In the genomic region with DNA sequence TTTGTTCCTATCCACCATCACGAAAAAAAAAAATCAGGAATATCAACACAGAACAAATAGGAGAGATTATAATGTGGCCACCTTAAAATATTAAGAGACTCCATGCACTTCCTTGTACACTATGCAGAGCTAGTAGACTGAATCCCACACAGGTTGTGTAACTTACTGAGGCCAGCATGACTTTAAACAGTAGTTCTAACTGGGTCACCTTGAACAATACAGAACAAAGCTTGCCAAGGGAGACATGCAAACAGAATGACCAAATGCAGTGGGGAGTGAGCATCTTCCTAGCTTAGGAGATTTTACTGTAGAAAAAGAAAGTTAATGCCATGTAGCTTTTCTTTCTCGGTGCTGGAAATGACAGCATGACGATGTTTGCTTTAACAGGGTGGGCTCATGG, we compare ENCODE assay signal across 11 mouse cellular contexts. TPM values are rescaled to one million over a fixed set of nuclear protein-coding genes. Genes with fewer than 3 reads are reported as not detected.
DNase-seq lines count a peak whose midpoint lies in the region; ATAC-seq and TF ChIP-seq lines count a peak whose summit lies in the region.
"Had no signal": no experiment of that assay in that cellular context is flagged by ENCODE, and none has a peak within 500 bp of the region (broad histone marks: within the 10 kb centered on the region; RNA-seq: fewer than 3 reads in every experiment).

No protein-coding gene starts in this region.

- H3K9me3 ChIP-seq in heart, embryonic 16.5 days (replicated peaks; ENCODE audit: control insufficient read depth, low read length): no peaks in the 10 kb centered on the region
- H3K9me3 ChIP-seq in liver, embryonic 11.5 days (ENCODE audit: control insufficient read depth, low read length): no peaks in the 10 kb centered on the region
- no peaks in the 10 kb centered on the region for H3K9me3 ChIP-seq in hindbrain, embryonic 14.5 days (ENCODE audit: control insufficient read depth, low read length)
- no peaks in the 10 kb centered on the region for H3K9me3 ChIP-seq in neural tube, embryonic 14.5 days (ENCODE audit: control insufficient read depth, low read length)
- H3K9me3 ChIP-seq: embryonic facial prominence, embryonic 12.5 days had no signal

- no peak overlapping the region for H3K9ac ChIP-seq in heart, embryonic 16.5 days (ENCODE audit: low read length)
- H3K9ac ChIP-seq in liver, adult 2 months (ENCODE audit: low read depth, low read length): no peak overlapping the region
- no peak overlapping the region for H3K9ac ChIP-seq in liver, embryonic 11.5 days (ENCODE audit: low read depth, low read length)
- no peak overlapping the region for H3K9ac ChIP-seq in hindbrain, embryonic 14.5 days
- no peak overlapping the region for H3K9ac ChIP-seq in neural tube, embryonic 14.5 days (replicated peaks; ENCODE audit: low read depth, low read length)
- H3K9ac ChIP-seq: embryonic facial prominence, embryonic 12.5 days had no signal

- no peaks in the 10 kb centered on the region for H3K36me3 ChIP-seq in heart, embryonic 16.5 days (ENCODE audit: control insufficient read depth, insufficient read depth)
- H3K36me3 ChIP-seq in liver, adult 2 months (ENCODE audit: control insufficient read depth, insufficient read depth, low read length): no peaks in the 10 kb centered on the region
- H3K36me3 ChIP-seq in liver, embryonic 11.5 days (ENCODE audit: control insufficient read depth, insufficient read depth, low read length): no peaks in the 10 kb centered on the region
- no peaks in the 10 kb centered on the region for H3K36me3 ChIP-seq in hindbrain, embryonic 14.5 days (replicated peaks; ENCODE audit: control insufficient read depth, insufficient read depth)
- H3K36me3 ChIP-seq in neural tube, embryonic 14.5 days (ENCODE audit: control insufficient read depth, insufficient read depth, low read length): no peaks in the 10 kb centered on the region
- H3K36me3 ChIP-seq: embryonic facial prominence, embryonic 12.5 days had no signal

- no peak for TF ChIP-seq POLR2A in liver, adult 2 months (IDR thresholded peaks at IDR 0.05; ENCODE audit: extremely low read depth, insufficient read depth, low read length)

- no peak overlapping the region for H3K4me3 ChIP-seq in heart, embryonic 16.5 days (ENCODE audit: low read length)
- H3K4me3 ChIP-seq in liver, adult 2 months (ENCODE audit: insufficient read depth, low read depth, low read length): no peak overlapping the region
- H3K4me3 ChIP-seq in liver, embryonic 11.5 days (ENCODE audit: low read depth, low read length): no peak overlapping the region
- H3K4me3 ChIP-seq in hindbrain, embryonic 14.5 days (replicated peaks; ENCODE audit: low read length): no peak overlapping the region
- H3K4me3 ChIP-seq in neural tube, embryonic 14.5 days (ENCODE audit: low read depth, low read length): no peak overlapping the region
- H3K4me3 ChIP-seq: embryonic facial prominence, embryonic 12.5 days had no signal

- no peak for DNase-seq in heart, adult 11 months
- peak; percentile 50 for DNase-seq in liver, adult 2 months (ENCODE audit: extremely low read depth, low read depth, low spot score)
- DNase-seq in liver, embryonic 11.5 days (ENCODE audit: low spot score): no peak
- DNase-seq in hindbrain, embryonic 14.5 days (ENCODE audit: low spot score): no peak
- DNase-seq in cerebellum, postnatal 25 days: no peak
- no peak for DNase-seq in gastrocnemius, postnatal 36 days
- DNase-seq: cerebellum, adult 9-10 months; right cerebral cortex, postnatal 14 days had no signal

- intact Hi-C loops in gastrocnemius, postnatal 36 days (cut with DNase I): loop anchor here (5.0 kb wide), 1 partner anchor 102 kb away; no protein-coding TSS in a partner anchor

- 71% methylated on average over 3 of the region's 3 CpGs for WGBS in heart, embryonic 16.5 days
- 61% methylated on average over 3 of the region's 3 CpGs for WGBS in liver, adult 2 months
- WGBS in liver, embryonic 11.5 days: 74% methylated on average over 3 of the region's 3 CpGs
- 71% methylated on average over 3 of the region's 3 CpGs for WGBS in hindbrain, embryonic 14.5 days
- 86% methylated on average over 3 of the region's 3 CpGs for whole genome bisulfite sequencing in neural tube, embryonic 14.5 days

- peaks cover 20% of the 10 kb centered on the region for H3K4me1 ChIP-seq in heart, embryonic 16.5 days (ENCODE audit: control insufficient read depth, insufficient read depth, low read length)
- peaks cover 2% of the 10 kb centered on the region; the same call in 1 of the 2 replicates for H3K4me1 ChIP-seq in liver, adult 2 months (ENCODE audit: control insufficient read depth, insufficient read depth, low read length)
- H3K4me1 ChIP-seq in liver, embryonic 11.5 days (replicated peaks; ENCODE audit: control insufficient read depth, insufficient read depth, low read length): peaks cover 26% of the 10 kb centered on the region
- peaks cover 37% of the 10 kb centered on the region for H3K4me1 ChIP-seq in hindbrain, embryonic 14.5 days (replicated peaks; ENCODE audit: control insufficient read depth, insufficient read depth, low read length)
- H3K4me1 ChIP-seq in neural tube, embryonic 14.5 days (ENCODE audit: control insufficient read depth, insufficient read depth, low read length): peaks cover 24% of the 10 kb centered on the region

- TF ChIP-seq CTCF in liver, adult 2 months (IDR thresholded peaks at IDR 0.05; ENCODE audit: low read depth, low read length): no peak

- H3K79me2 ChIP-seq in liver, adult 2 months (ENCODE audit: control insufficient read depth, insufficient read depth, low read length): peaks cover 18% of the 10 kb centered on the region; the same call in 1 of the 2 replicates

- H3K4me2 ChIP-seq in heart, embryonic 16.5 days (ENCODE audit: low read depth, low read length): no peak overlapping the region
- H3K4me2 ChIP-seq in liver, embryonic 11.5 days: no peak overlapping the region
- H3K4me2 ChIP-seq in hindbrain, embryonic 14.5 days (replicated peaks): no peak overlapping the region
- H3K4me2 ChIP-seq in neural tube, embryonic 14.5 days (ENCODE audit: low read depth, low read length): no peak overlapping the region
- H3K4me2 ChIP-seq: embryonic facial prominence, embryonic 12.5 days had no signal

- no peaks in the 10 kb centered on the region for H3K27me3 ChIP-seq in heart, embryonic 16.5 days (ENCODE audit: control insufficient read depth, insufficient read depth, low read length)
- no peaks in the 10 kb centered on the region for H3K27me3 ChIP-seq in liver, adult 2 months (ENCODE audit: control insufficient read depth, insufficient read depth, low read length)
- no peaks in the 10 kb centered on the region for H3K27me3 ChIP-seq in liver, embryonic 11.5 days (replicated peaks; ENCODE audit: control insufficient read depth, insufficient read depth, low read length)
- H3K27me3 ChIP-seq in hindbrain, embryonic 14.5 days (ENCODE audit: control insufficient read depth, insufficient read depth, low read length): no peaks in the 10 kb centered on the region
- H3K27me3 ChIP-seq in neural tube, embryonic 14.5 days (ENCODE audit: control insufficient read depth, insufficient read depth, low read length): no peaks in the 10 kb centered on the region
- H3K27me3 ChIP-seq: embryonic facial prominence, embryonic 12.5 days had no signal

- peak overlapping the region; percentile 32; the same call in 1 of the 2 replicates for H3K27ac ChIP-seq in heart, embryonic 16.5 days (ENCODE audit: low read length)
- no peak overlapping the region for H3K27ac ChIP-seq in liver, adult 2 months (replicated peaks; ENCODE audit: insufficient read depth, low read depth, low read length)
- no peak overlapping the region for H3K27ac ChIP-seq in liver, embryonic 11.5 days (ENCODE audit: low read depth, low read length)
- H3K27ac ChIP-seq in hindbrain, embryonic 14.5 days: peak overlapping the region; percentile 85; the same call in 1 of the 2 replicates
- 0 out of 2 replicates have a peak overlapping the region, but pooled peaks have one; percentile 44 for H3K27ac ChIP-seq in neural tube, embryonic 14.5 days (ENCODE audit: low read depth, low read length)
- H3K27ac ChIP-seq: embryonic facial prominence, embryonic 12.5 days had no signal

- no peak for ATAC-seq in heart, embryonic 16.5 days (replicated peaks; ENCODE audit: extremely low read depth, insufficient read depth, low FRiP score)
- ATAC-seq in liver, embryonic 11.5 days (replicated peaks; ENCODE audit: low FRiP score): no peak
- ATAC-seq in hindbrain, embryonic 14.5 days (ENCODE audit: low FRiP score): no peak
- ATAC-seq in neural tube, embryonic 14.5 days (ENCODE audit: low read depth): no peak

RNA-seq across cellular contexts. Expression of a gene that starts 52.4 kb away (rescaled TPM):
- 40.0 and 41.0 TPM in 2 replicates for polyA plus RNA-seq in heart, embryonic 16.5 days (2015; fragmentation: Nextera tagmentation; extraction: Ambion mirVana)
- total RNA-seq in liver, adult 2 months (2014; rRNA removed): 9.6 and 13.5 TPM in 2 replicates
- 16.9 and 22.1 TPM in 2 replicates for polyA plus RNA-seq in liver, adult 2 months (2012; rRNA removed)
- 12.6 and 12.8 TPM in 2 replicates for polyA plus RNA-seq in liver, embryonic 11.5 days (2014; fragmentation: Nextera tagmentation; extraction: Ambion mirVana)
- 47.3 and 49.0 TPM in 2 replicates for polyA plus RNA-seq in hindbrain, embryonic 14.5 days (2014; fragmentation: Nextera tagmentation; extraction: Ambion mirVana)
- polyA plus RNA-seq in neural tube, embryonic 14.5 days (2014; fragmentation: Nextera tagmentation; extraction: Ambion mirVana): 47.8 and 50.9 TPM in 2 replicates
- total RNA-seq in gastrocnemius, postnatal 36 days (2021): 10 to 100 TPM; 59.4 to 61.5 TPM

RNA-seq across cellular contexts. Expression of a gene that starts 52.8 kb away (rescaled TPM):
- 2.5 and 3.6 TPM in 2 replicates for polyA plus RNA-seq in heart, embryonic 16.5 days (2015; fragmentation: Nextera tagmentation; extraction: Ambion mirVana)
- total RNA-seq in liver, adult 2 months (2014; rRNA removed): 0.46 and 0.74 TPM in 2 replicates
- polyA plus RNA-seq in liver, adult 2 months (2012; rRNA removed): 0.46 and 0.64 TPM in 2 replicates
- polyA plus RNA-seq in liver, embryonic 11.5 days (2014; fragmentation: Nextera tagmentation; extraction: Ambion mirVana): 1.3 and 1.6 TPM in 2 replicates
- polyA plus RNA-seq in hindbrain, embryonic 14.5 days (2014; fragmentation: Nextera tagmentation; extraction: Ambion mirVana): 6.1 and 6.9 TPM in 2 replicates
- polyA plus RNA-seq in neural tube, embryonic 14.5 days (2014; fragmentation: Nextera tagmentation; extraction: Ambion mirVana): 5.2 TPM in 2 replicates
- 1 to 10 TPM; 1.1 to 1.2 TPM for total RNA-seq in gastrocnemius, postnatal 36 days (2021)

Comparison
In these comparisons a context has a peak if more than half of its experiments do, and no peak if none do; other contexts are left out.
1. H3K27ac ChIP-seq: peak in heart, embryonic 16.5 days (single experiment), hindbrain, embryonic 14.5 days (single experiment) and neural tube, embryonic 14.5 days (single experiment); none in liver, adult 2 months (single experiment) and liver, embryonic 11.5 days (single experiment).